Mouse (Mus musculus): ENCODE results near the gene Arhgef2. TPM values are rescaled to one million over a fixed set of nuclear protein-coding genes. Genes with fewer than 3 reads are reported as not detected.
A peak's percentile ranks its signal among the peaks of the same experiment; 100 is the strongest.

Arhgef2 gene
- polyA plus RNA-seq, 1 experiment, result 302 TPM

DNA sequence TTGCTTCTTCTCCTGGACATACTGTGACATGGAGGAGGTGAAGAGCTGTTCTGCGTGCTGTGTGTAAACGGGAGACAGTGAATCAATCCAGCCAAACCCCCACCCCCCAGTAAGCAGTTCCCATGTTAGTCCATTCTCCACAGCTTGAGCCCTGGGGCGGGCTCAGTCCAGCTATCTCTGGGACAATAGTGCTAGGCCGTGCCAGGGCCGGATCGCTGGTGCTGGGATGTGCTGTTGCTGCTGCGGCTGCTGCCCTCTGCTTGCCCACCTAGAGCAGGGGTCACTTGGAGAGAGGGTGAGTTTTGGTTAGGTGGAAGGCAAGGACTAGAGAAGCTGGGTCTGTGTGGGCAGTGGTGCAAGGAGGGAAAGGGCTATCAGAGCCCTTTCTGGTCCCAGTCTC, 20.6 kb downstream of the Arhgef2 start:
- peaks cover 90% of the 10 kb centered on the region for H3K4me1 ChIP-seq
- no peaks in the 10 kb centered on the region for H3K27me3 ChIP-seq (replicated peaks)
- TF ChIP-seq FLI1 (IDR thresholded peaks at IDR 0.05; ENCODE audit: low read length) (no peak), GATA1 (IDR thresholded peaks at IDR 0.05; ENCODE audit: borderline replicate concordance, low read length) (no peak)
- peaks cover 61% of the 10 kb centered on the region for H3K36me3 ChIP-seq (replicated peaks; ENCODE audit: low read length)
- H3K4me3 ChIP-seq (replicated peaks), result peak overlapping the region; percentile 80
- no peaks in the 10 kb centered on the region for H3K9me3 ChIP-seq

DNA sequence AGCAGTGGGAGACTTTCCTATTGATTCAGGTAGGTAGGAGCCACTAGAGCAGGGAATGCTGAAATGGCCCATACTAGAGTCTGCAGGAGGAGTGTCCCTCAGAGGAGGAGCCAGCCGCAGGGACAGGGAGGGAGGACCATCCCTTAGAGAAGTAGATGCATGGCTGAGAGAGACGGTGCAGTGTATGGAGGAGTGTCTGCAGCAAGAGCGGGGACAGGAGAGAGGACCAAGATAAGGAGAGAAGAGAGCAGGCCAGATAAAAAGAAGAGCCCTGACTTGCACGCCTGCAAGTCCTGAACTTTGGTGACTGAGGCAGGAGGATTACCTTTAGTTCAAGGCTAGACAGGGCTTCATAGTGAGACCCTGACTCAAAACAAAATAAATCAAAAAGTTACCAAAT, 21.3 kb downstream of the Arhgef2 start:
- peaks cover 94% of the 10 kb centered on the region for H3K4me1 ChIP-seq
- H3K27me3 ChIP-seq (replicated peaks), result no peaks in the 10 kb centered on the region
- peak overlapping the region; percentile 83 for H3K4me3 ChIP-seq (replicated peaks)
- H3K36me3 ChIP-seq (replicated peaks; ENCODE audit: low read length), result peaks cover 69% of the 10 kb centered on the region
- TF ChIP-seq GATA1 (IDR thresholded peaks at IDR 0.05; ENCODE audit: borderline replicate concordance, low read length), result no peak
- no peak for TF ChIP-seq FLI1 (IDR thresholded peaks at IDR 0.05; ENCODE audit: low read length)
- H3K9me3 ChIP-seq, result no peaks in the 10 kb centered on the region

DNA sequence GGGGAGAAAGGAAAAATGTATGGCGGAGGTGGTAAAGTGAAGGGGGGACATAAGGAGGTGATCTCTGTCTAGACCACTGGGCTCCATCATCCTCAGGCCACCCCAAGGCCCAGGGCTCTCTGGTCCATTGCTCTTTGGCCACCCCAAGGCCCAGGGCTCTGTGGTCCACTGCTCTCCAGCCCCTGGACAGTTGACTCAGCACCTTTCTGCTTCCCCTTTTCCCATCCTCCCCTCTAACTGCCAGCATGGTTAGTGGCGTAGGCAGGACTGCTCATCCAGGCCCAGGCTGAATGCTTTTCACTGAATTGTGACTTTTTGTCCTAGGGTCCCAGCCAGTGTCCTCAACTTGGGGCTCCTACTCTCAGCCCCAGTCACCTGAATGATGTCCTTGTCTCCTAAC, 21.8 kb downstream of the Arhgef2 start:
- Histone ChIP-seq H3K4me1 (peaks cover 94% of the 10 kb centered on the region), H3K9me3 (no peaks in the 10 kb centered on the region), H3K27me3 (replicated peaks) (no peaks in the 10 kb centered on the region), H3K4me3 (replicated peaks) (peak overlapping the region; percentile 83), H3K36me3 (replicated peaks; ENCODE audit: low read length) (peaks cover 69% of the 10 kb centered on the region)
- no peak for TF ChIP-seq FLI1 (IDR thresholded peaks at IDR 0.05; ENCODE audit: low read length)
- TF ChIP-seq GATA1 (IDR thresholded peaks at IDR 0.05; ENCODE audit: borderline replicate concordance, low read length), result no peak

DNA sequence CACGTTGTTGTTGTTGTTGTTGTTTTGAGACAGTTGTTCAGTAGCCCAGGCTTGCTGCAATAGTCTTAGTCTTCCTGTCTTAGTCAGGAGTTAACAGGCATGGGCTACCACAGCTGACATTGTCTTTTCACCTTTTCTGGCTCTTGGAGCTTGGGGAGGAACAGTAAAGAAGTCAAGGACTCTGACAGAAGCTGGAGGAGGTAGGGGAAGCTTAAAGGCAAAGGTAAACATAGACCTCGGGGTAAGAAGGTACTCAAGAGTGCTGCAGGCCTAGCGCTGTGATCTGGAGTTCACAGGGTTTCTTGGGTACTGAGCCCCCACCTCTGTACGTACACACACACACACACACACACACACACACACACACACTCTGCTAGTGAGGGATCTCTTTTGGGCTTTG, 23.0 kb downstream of the Arhgef2 start:
- peaks cover 99% of the 10 kb centered on the region for H3K4me1 ChIP-seq
- TF ChIP-seq GATA1 (IDR thresholded peaks at IDR 0.05; ENCODE audit: borderline replicate concordance, low read length) (no peak), FLI1 (IDR thresholded peaks at IDR 0.05; ENCODE audit: low read length) (no peak)
- H3K27me3 ChIP-seq (replicated peaks), result no peaks in the 10 kb centered on the region
- H3K36me3 ChIP-seq (replicated peaks; ENCODE audit: low read length), result peaks cover 81% of the 10 kb centered on the region
- H3K9me3 ChIP-seq, result no peaks in the 10 kb centered on the region
- H3K4me3 ChIP-seq (replicated peaks), result peak overlapping the region; percentile 59

DNA sequence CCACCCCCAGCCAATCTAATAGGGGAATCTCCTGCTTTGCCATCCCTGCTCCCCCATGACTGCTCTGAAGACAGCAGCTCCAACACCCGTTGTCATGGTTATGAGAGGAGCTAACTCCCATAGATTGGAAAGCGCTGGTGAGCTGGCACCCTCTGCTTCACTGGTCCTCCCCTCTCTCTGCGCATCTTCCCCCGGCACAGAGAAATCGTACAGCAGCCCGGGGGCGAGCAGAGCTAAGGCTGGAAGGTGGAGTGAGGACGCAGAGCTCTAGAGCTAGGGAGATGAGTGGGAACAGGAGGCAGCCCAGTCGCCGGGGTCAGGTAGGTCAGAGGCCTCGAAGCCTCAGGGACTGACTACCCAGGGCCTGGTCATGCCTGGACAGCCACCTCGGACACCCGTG, 23.5 kb downstream of the Arhgef2 start:
- Histone ChIP-seq H3K4me1 (peaks cover 98% of the 10 kb centered on the region), H3K36me3 (replicated peaks; ENCODE audit: low read length) (peaks cover 86% of the 10 kb centered on the region)
- TF ChIP-seq FLI1 (IDR thresholded peaks at IDR 0.05; ENCODE audit: low read length) (no peak), GATA1 (IDR thresholded peaks at IDR 0.05; ENCODE audit: borderline replicate concordance, low read length) (no peak)

DNA sequence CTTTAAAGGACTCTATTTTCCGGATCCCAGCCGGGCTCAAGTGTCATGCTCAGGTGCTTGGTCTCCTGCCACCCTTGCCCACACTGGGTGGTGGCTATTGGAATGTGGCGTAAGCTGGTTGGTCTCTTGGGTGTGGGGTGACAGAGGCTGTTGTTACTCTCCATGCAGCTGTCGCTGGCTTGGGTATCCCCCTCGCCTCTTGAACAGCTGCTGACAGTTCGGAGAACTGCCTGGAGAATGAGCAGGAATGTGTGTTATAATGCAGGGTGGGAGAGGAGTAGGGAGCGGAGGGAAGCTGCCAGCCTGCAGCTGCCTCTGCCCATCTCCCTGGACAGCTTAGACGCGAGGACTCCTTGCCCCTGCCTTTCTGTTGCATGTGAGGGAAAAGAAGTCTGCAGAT, 24.3 kb downstream of the Arhgef2 start:
- Histone ChIP-seq H3K36me3 (replicated peaks; ENCODE audit: low read length) (peaks cover 89% of the 10 kb centered on the region), H3K9me3 (no peaks in the 10 kb centered on the region), H3K27me3 (replicated peaks) (no peaks in the 10 kb centered on the region), H3K4me1 (peaks cover 98% of the 10 kb centered on the region), H3K4me3 (replicated peaks) (peak overlapping the region; percentile 86)
- TF ChIP-seq FLI1 (IDR thresholded peaks at IDR 0.05; ENCODE audit: low read length), result no peak
- TF ChIP-seq GATA1 (IDR thresholded peaks at IDR 0.05; ENCODE audit: borderline replicate concordance, low read length), result no peak

More for the DNA sequence above, 23.5 kb downstream of the Arhgef2 start:
- Histone ChIP-seq H3K4me3 (replicated peaks) (peak overlapping the region; percentile 66), H3K9me3 (no peaks in the 10 kb centered on the region), H3K27me3 (replicated peaks) (no peaks in the 10 kb centered on the region)

DNA sequence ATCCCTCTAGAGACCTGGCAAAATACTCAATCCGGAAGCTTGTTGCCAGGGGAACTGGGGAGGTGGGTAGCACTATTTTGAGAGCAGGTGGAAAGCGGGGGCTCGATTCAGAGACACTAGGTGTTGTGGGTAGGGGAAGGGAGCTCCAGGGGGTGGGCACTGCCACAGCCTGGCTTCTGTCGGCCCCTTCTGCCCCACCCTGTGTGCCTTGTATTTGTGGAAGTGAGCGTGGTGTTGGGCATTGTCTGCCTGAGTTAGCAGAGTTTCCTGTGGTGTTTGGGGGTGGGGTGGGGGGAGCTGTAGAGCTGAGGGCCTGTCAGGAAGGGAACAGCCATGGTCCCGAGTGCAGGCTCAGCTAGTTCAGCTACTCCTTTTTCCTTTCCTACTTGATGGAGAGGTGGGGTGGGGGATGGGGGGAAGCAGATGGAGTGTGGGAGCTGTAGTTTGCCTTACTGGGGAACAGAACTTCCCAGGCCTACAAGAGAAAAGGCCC, 25.1 kb downstream of the Arhgef2 start:
- peaks cover 98% of the 10 kb centered on the region for H3K4me1 ChIP-seq
- TF ChIP-seq FLI1 (IDR thresholded peaks at IDR 0.05; ENCODE audit: low read length) (no peak), GATA1 (IDR thresholded peaks at IDR 0.05; ENCODE audit: borderline replicate concordance, low read length) (no peak)
- H3K9me3 ChIP-seq, result no peaks in the 10 kb centered on the region
- peak overlapping the region; percentile 86 for H3K4me3 ChIP-seq (replicated peaks)
- H3K27me3 ChIP-seq (replicated peaks), result no peaks in the 10 kb centered on the region
- peaks cover 90% of the 10 kb centered on the region for H3K36me3 ChIP-seq (replicated peaks; ENCODE audit: low read length)

DNA sequence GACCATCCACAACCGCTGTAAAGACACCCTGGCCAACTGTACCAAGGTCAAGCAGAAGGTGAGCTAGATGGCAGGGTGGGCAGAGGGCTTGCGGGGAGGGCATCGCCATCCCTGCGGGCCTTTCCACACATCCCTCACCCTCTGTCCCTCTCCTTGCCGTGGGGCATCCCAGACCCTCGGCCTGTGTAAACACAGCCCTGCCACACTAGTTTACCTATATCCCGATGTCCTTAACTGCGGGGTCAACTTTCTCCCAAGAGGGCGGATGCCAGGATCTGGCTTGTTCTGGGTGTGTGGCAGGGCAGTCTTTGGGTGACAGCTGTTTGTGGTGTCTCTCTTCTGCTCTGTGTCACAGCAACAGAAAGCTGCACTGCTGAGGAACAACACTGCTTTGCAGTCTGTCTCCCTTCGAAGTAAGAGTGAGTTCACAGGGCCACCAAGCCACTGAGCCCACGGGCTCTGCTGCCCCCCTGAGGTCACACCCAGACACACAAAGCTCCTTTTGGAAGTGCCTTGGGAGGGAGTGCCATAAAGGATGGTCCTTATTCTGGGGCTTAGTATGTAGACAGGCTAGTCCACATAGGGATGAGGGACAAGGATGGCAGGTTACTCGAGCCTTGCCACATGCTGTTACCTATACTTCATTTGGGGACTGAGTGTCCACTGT, 26.3 kb downstream of the Arhgef2 start:
- H3K27me3 ChIP-seq (replicated peaks), result no peaks in the 10 kb centered on the region
- peaks cover 91% of the 10 kb centered on the region for H3K4me1 ChIP-seq
- H3K4me3 ChIP-seq (replicated peaks), result peak overlapping the region; percentile 86
- H3K9me3 ChIP-seq, result no peaks in the 10 kb centered on the region
- peaks cover 94% of the 10 kb centered on the region for H3K36me3 ChIP-seq (replicated peaks; ENCODE audit: low read length)
- TF ChIP-seq FLI1 (IDR thresholded peaks at IDR 0.05; ENCODE audit: low read length), result no peak

DNA sequence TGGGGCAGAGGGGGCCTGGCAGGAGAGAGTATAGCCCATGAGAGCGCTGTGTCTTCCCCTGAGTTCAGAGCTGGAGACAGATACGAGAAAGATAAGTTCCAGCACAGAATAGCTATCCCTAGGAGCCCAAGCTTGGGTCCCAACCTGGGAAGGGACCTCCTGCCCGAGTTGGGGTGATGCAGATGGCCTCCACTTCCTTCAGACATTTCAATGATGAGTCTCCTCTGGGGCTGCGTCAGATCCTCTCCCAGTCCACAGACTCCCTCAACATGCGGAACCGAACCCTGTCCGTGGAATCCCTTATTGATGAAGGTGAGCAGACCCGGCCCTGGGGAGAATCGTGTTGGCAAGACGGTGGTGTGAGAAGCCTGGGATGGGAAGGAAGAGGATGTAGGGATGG, 27.3 kb downstream of the Arhgef2 start:
- H3K9me3 ChIP-seq, result no peaks in the 10 kb centered on the region
- H3K36me3 ChIP-seq (replicated peaks; ENCODE audit: low read length), result peaks cover 97% of the 10 kb centered on the region
- H3K27me3 ChIP-seq (replicated peaks), result no peaks in the 10 kb centered on the region
- H3K4me1 ChIP-seq, result peaks cover 81% of the 10 kb centered on the region
- TF ChIP-seq FLI1 (IDR thresholded peaks at IDR 0.05; ENCODE audit: low read length) (no peak), GATA1 (IDR thresholded peaks at IDR 0.05; ENCODE audit: borderline replicate concordance, low read length) (no peak)
- H3K4me3 ChIP-seq (replicated peaks), result no peak overlapping the region

DNA sequence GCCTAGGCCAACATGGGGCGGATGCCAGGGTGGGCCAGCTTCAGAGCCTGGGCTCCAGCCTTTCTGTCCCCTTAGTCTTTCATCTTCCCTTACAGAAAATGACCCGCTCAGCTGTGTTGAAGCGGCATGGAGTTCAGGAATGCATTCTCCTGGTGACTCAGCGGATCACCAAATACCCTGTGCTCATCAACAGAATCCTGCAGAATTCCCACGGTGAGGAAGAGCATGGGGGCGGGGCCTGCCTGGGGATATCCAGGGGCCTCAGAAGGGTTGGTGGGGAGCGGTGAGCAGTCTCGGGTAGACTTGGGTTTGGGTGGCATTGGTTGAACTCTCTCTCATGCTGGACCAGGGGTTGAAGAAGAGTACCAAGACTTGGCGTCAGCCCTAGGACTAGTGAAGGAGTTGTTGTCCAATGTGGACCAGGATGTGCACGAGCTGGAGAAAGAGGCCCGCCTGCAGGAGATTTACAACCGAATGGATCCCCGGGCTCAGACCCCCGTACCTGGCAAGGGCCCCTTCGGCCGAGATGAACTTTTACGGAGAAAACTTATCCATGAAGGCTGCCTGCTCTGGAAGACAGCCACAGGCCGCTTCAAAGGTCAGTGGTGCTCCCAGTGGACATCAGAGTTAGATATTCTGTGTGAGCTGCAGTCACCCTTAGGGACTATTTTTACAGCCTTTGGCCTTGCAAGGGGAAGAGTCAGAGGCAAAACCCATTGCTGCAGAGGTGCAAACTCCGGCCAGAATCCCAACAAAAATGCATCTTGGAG, 29.9 kb downstream of the Arhgef2 start:
- Histone ChIP-seq H3K27me3 (replicated peaks) (no peaks in the 10 kb centered on the region), H3K9me3 (no peaks in the 10 kb centered on the region), H3K36me3 (replicated peaks; ENCODE audit: low read length) (peaks cover 97% of the 10 kb centered on the region), H3K4me3 (replicated peaks) (no peak overlapping the region), H3K4me1 (peaks cover 60% of the 10 kb centered on the region)
- no peak for TF ChIP-seq GATA1 (IDR thresholded peaks at IDR 0.05; ENCODE audit: borderline replicate concordance, low read length)
- no peak for TF ChIP-seq FLI1 (IDR thresholded peaks at IDR 0.05; ENCODE audit: low read length)
